Mouse (Mus musculus) forebrain, embryonic 12.5 days (tissue): ENCODE results near the gene Tpgs1. TPM values are rescaled to one million over a fixed set of nuclear protein-coding genes. Genes with fewer than 3 reads are reported as not detected.
A peak's percentile ranks its signal among the peaks of the same experiment; 100 is the strongest.

Source experiments
- ATAC-seq: fragments of 200-750 bp; cut with Nextera tagmentation; 2 replicates; pipeline ENCODE4 v1.8.0; 2017; ENCODE audit warnings: moderate TSS enrichment; ENCODE audit not compliant: low FRiP score
- H3K27ac ChIP-seq: fragments of 300-500 bp; sonication (generic); 2 replicates; pipeline ENCODE4 v1.5.1; 2016; ENCODE audit warnings: mild to moderate bottlenecking
- H3K27me3 ChIP-seq: fragments of 300-500 bp; sonication (generic); 2 replicates; pipeline ENCODE4 v1.6.1; 2016; ENCODE audit warnings: mild to moderate bottlenecking
- H3K36me3 ChIP-seq: fragments of 300-500 bp; sonication (generic); replicated peaks from 2 replicates; pipeline ENCODE4 v1.6.1; 2016; ENCODE audit warnings: mild to moderate bottlenecking
- H3K4me1 ChIP-seq: fragments of 300-500 bp; sonication (generic); 2 replicates; pipeline ENCODE4 v1.6.1; 2016
- H3K4me2 ChIP-seq: fragments of 300-500 bp; sonication (generic); 2 replicates; pipeline ENCODE4 v1.6.1; 2016; ENCODE audit warnings: mild to moderate bottlenecking, moderate library complexity
- H3K4me3 ChIP-seq: fragments of 300-500 bp; sonication (generic); replicated peaks from 2 replicates; pipeline ENCODE4 v1.5.1; 2016; ENCODE audit warnings: mild to moderate bottlenecking
- H3K9ac ChIP-seq: fragments of 300-500 bp; sonication (generic); 2 replicates; pipeline ENCODE4 v1.6.1; 2016; ENCODE audit warnings: mild to moderate bottlenecking
- H3K9me3 ChIP-seq: fragments of 300-500 bp; sonication (generic); 2 replicates; pipeline ENCODE4 v1.6.1; 2016
- WGBS: fragments of 180-500 bp; shearing (Covaris S2); methylation state at CpG from one replicate; pipeline ENCODE4 v1.1.7; 2016; 5-methylcytosine and 5-hydroxymethylcytosine counted together
- polyA plus RNA-seq: library from polyadenylated mRNA; unstranded; fragments of >200 nt; fragmentation: Nextera tagmentation; extraction: Ambion mirVana; gene quantifications from 2 replicates; pipeline ENCODE4 v1.2.1, GENCODE M21; 2016

Tpgs1 gene
- 61.0 and 62.5 TPM in 2 replicates for polyA plus RNA-seq

GRCm38 (mm10) chr10:79668771-79669575 is at the start of gene Tpgs1:
Tpgs1 (plus strand) TSS chr10:79669369.
- Histone ChIP-seq H3K36me3 (peaks cover 11% of the 10 kb centered on the region), H3K4me3 (peak within 1 kb of the TSS; percentile 98), H3K9ac (peak within 1 kb of the TSS; percentile 83), H3K27ac (peak within 1 kb of the TSS; percentile 96), H3K9me3 (no peaks in the 10 kb centered on the region), H3K4me2 (peak within 1 kb of the TSS; percentile 88), H3K27me3 (no peaks in the 10 kb centered on the region), H3K4me1 (peaks cover 29% of the 10 kb centered on the region)
- ATAC-seq, result peak; percentile 85
- under 1% methylated on average over 45 of the region's 45 CpGs for WGBS

GRCm38 (mm10) chr10:79623950-79624349 is 45.2 kb upstream of the Tpgs1 start:
- no peak for ATAC-seq
- H3K36me3 ChIP-seq, result no peaks in the 10 kb centered on the region
- H3K4me3 ChIP-seq, result no peak overlapping the region
- 80% methylated on average over 12 of the region's 12 CpGs for WGBS
- no peaks in the 10 kb centered on the region for H3K9me3 ChIP-seq
- H3K27ac ChIP-seq, result no peak overlapping the region
- H3K27me3 ChIP-seq, result no peaks in the 10 kb centered on the region
- H3K4me2 ChIP-seq, result no peak overlapping the region
- no peak overlapping the region for H3K9ac ChIP-seq
- H3K4me1 ChIP-seq, result no peaks in the 10 kb centered on the region

- Histone ChIP-seq H3K9ac (no peak overlapping the region), H3K4me2 (no peak overlapping the region), H3K27me3 (no peaks in the 10 kb centered on the region), H3K9me3 (no peaks in the 10 kb centered on the region), H3K36me3 (no peaks in the 10 kb centered on the region), H3K27ac (no peak overlapping the region), H3K4me1 (no peaks in the 10 kb centered on the region), H3K4me3 (no peak overlapping the region)
- no peak for ATAC-seq
- 88% methylated on average over 9 of the region's 9 CpGs for WGBS
Measured at GRCm38 (mm10) chr10:79625398-79625797, 43.8 kb upstream of the Tpgs1 start.

GRCm38 (mm10) chr10:79626156-79626555 is 43.0 kb upstream of the Tpgs1 start:
- no peaks in the 10 kb centered on the region for H3K4me1 ChIP-seq
- H3K27me3 ChIP-seq, result no peaks in the 10 kb centered on the region
- H3K9ac ChIP-seq, result no peak overlapping the region
- no peak for ATAC-seq
- no peak overlapping the region for H3K4me3 ChIP-seq
- no peaks in the 10 kb centered on the region for H3K9me3 ChIP-seq
- H3K36me3 ChIP-seq, result no peaks in the 10 kb centered on the region
- H3K27ac ChIP-seq, result no peak overlapping the region
- no peak overlapping the region for H3K4me2 ChIP-seq
- 91% methylated on average over 10 of the region's 10 CpGs for WGBS

GRCm38 (mm10) chr10:79628377-79628776 is 40.8 kb upstream of the Tpgs1 start:
- WGBS, result 89% methylated on average over 5 of the region's 5 CpGs
- H3K27me3 ChIP-seq, result no peaks in the 10 kb centered on the region
- H3K4me3 ChIP-seq, result no peak overlapping the region
- H3K27ac ChIP-seq, result no peak overlapping the region
- H3K4me1 ChIP-seq, result no peaks in the 10 kb centered on the region
- H3K36me3 ChIP-seq, result no peaks in the 10 kb centered on the region
- no peak overlapping the region for H3K4me2 ChIP-seq
- no peak for ATAC-seq
- no peak overlapping the region for H3K9ac ChIP-seq
- H3K9me3 ChIP-seq, result no peaks in the 10 kb centered on the region

- no peak overlapping the region for H3K27ac ChIP-seq
- peaks cover 6% of the 10 kb centered on the region; the same call in 1 of the 2 replicates for H3K4me1 ChIP-seq
- H3K9ac ChIP-seq, result no peak overlapping the region
- no peaks in the 10 kb centered on the region for H3K36me3 ChIP-seq
- H3K4me3 ChIP-seq, result no peak overlapping the region
- ATAC-seq, result no peak
- 0 out of 2 replicates have a peak, but pooled peaks cover under 1% of the 10 kb centered on the region for H3K27me3 ChIP-seq
- no peak overlapping the region for H3K4me2 ChIP-seq
- WGBS, result 79% methylated on average over 4 of the region's 4 CpGs
- H3K9me3 ChIP-seq, result no peaks in the 10 kb centered on the region
Measured at GRCm38 (mm10) chr10:79631432-79631831, 37.7 kb upstream of the Tpgs1 start.

GRCm38 (mm10) chr10:79633006-79633777 is 36.0 kb upstream of the Tpgs1 start:
- H3K9ac ChIP-seq, result no peak overlapping the region
- ATAC-seq, result no peak
- H3K4me2 ChIP-seq, result no peak overlapping the region
- H3K9me3 ChIP-seq, result no peaks in the 10 kb centered on the region
- H3K27me3 ChIP-seq, result peaks cover 18% of the 10 kb centered on the region
- no peak overlapping the region for H3K27ac ChIP-seq
- H3K4me3 ChIP-seq, result no peak overlapping the region
- no peaks in the 10 kb centered on the region for H3K36me3 ChIP-seq
- WGBS, result 85% methylated on average over 17 of the region's 17 CpGs
- H3K4me1 ChIP-seq, result peaks cover 11% of the 10 kb centered on the region

GRCm38 (mm10) chr10:79636287-79636686 is 32.9 kb upstream of the Tpgs1 start:
- no peak for ATAC-seq
- WGBS, result 82% methylated on average over 8 of the region's 8 CpGs
- H3K27ac ChIP-seq, result no peak overlapping the region
- peak overlapping the region; percentile 86; the same call in 1 of the 2 replicates for H3K4me2 ChIP-seq
- H3K9me3 ChIP-seq, result no peaks in the 10 kb centered on the region
- no peak overlapping the region; the same call in 1 of the 2 replicates for H3K4me3 ChIP-seq
- peaks cover 21% of the 10 kb centered on the region for H3K4me1 ChIP-seq
- H3K9ac ChIP-seq, result no peak overlapping the region
- no peaks in the 10 kb centered on the region for H3K36me3 ChIP-seq
- H3K27me3 ChIP-seq, result peaks cover 42% of the 10 kb centered on the region

GRCm38 (mm10) chr10:79637128-79638110 is 31.8 kb upstream of the Tpgs1 start, which contains the start of gene Shc2:
Shc2 (minus strand) TSS chr10:79637918.
- ATAC-seq, result peak; percentile 90
- H3K9ac ChIP-seq, result peak within 1 kb of the TSS; percentile 79
- H3K9me3 ChIP-seq, result no peaks in the 10 kb centered on the region
- H3K4me3 ChIP-seq, result peak within 1 kb of the TSS; percentile 78
- peaks cover 21% of the 10 kb centered on the region for H3K4me1 ChIP-seq
- peak within 1 kb of the TSS; percentile 86 for H3K4me2 ChIP-seq
- H3K27me3 ChIP-seq, result peaks cover 42% of the 10 kb centered on the region
- WGBS, result under 1% methylated on average over 91 of the region's 116 CpGs
- peak within 1 kb of the TSS; percentile 81 for H3K27ac ChIP-seq
- no peaks in the 10 kb centered on the region for H3K36me3 ChIP-seq

- H3K9ac ChIP-seq, result 0 out of 2 replicates have a peak overlapping the region, but pooled peaks have one; percentile 21
- peak overlapping the region; percentile 78 for H3K4me3 ChIP-seq
- H3K27ac ChIP-seq, result 0 out of 2 replicates have a peak overlapping the region, but pooled peaks have one; percentile 81
- no peaks in the 10 kb centered on the region for H3K9me3 ChIP-seq
- 4% methylated on average over 23 of the region's 23 CpGs for WGBS
- H3K36me3 ChIP-seq, result no peaks in the 10 kb centered on the region
- peaks cover 42% of the 10 kb centered on the region for H3K27me3 ChIP-seq
- peaks cover 21% of the 10 kb centered on the region for H3K4me1 ChIP-seq
- peak; percentile 30; the same call in 1 of the 2 replicates for ATAC-seq
- H3K4me2 ChIP-seq, result peak overlapping the region; percentile 86
Measured at GRCm38 (mm10) chr10:79638486-79639204, 30.5 kb upstream of the Tpgs1 start.

GRCm38 (mm10) chr10:79645711-79646110 is 23.5 kb upstream of the Tpgs1 start, which contains the start of gene Odf3l2:
Odf3l2 (minus strand) TSS chr10:79645738.
- Histone ChIP-seq H3K36me3 (no peaks in the 10 kb centered on the region), H3K9ac (no peak within 1 kb of the TSS), H3K27ac (no peak within 1 kb of the TSS), H3K4me2 (no peak within 1 kb of the TSS), H3K4me3 (no peak within 1 kb of the TSS), H3K9me3 (no peaks in the 10 kb centered on the region), H3K27me3 (no peaks in the 10 kb centered on the region; the same call in 1 of the 2 replicates), H3K4me1 (no peaks in the 10 kb centered on the region)
- ATAC-seq, result no peak
- 81% methylated on average over 8 of the region's 8 CpGs for WGBS
